Mouse (Mus musculus) kidney, adult 8-10 months (tissue): ENCODE measurements at regions not wholly inside any gene's neighbourhood (a gene's known extent, or its start where the extent isn't known, plus 50 kb on each side); places are given as distances from the start of the nearest gene placed in this dataset.

Source experiments
- DNase-seq, 2 experiments: peaks; one replicate each; pipeline ENCODE4 v3.0.0; 2022

GRCm38 (mm10) chr3:60138319-60138718 is 56.6 kb downstream of the Sucnr1 start:
- no peak for DNase-seq

- DNase-seq, result no peak
Measured at GRCm38 (mm10) chr3:60159865-60160264, 78.2 kb downstream of the Sucnr1 start.

GRCm38 (mm10) chr3:60167633-60168032 is 86.0 kb downstream of the Sucnr1 start:
- no peak for DNase-seq

GRCm38 (mm10) chr3:60168135-60168926 is 86.7 kb downstream of the Sucnr1 start:
- DNase-seq, result peak in 1 of 2 experiments; percentile 18

GRCm38 (mm10) chr3:60169606-60170005 is 87.9 kb downstream of the Sucnr1 start:
- no peak for DNase-seq

- DNase-seq, result no peak
Measured at GRCm38 (mm10) chr3:60184481-60184880, 102.8 kb downstream of the Sucnr1 start.

GRCm38 (mm10) chr3:60196031-60196430 is 114.4 kb downstream of the Sucnr1 start:
- DNase-seq, result no peak

- no peak for DNase-seq
Measured at GRCm38 (mm10) chr3:60207936-60208335, 126.3 kb downstream of the Sucnr1 start.

- no peak for DNase-seq
Measured at GRCm38 (mm10) chr3:60218938-60219337, 137.3 kb downstream of the Sucnr1 start.

GRCm38 (mm10) chr3:60240664-60241063 is 159.0 kb downstream of the Sucnr1 start:
- DNase-seq, result no peak

- DNase-seq, result no peak
Measured at GRCm38 (mm10) chr3:60266666-60267415, 185.2 kb downstream of the Sucnr1 start.

GRCm38 (mm10) chr3:60267416-60268174 is 185.9 kb downstream of the Sucnr1 start:
- peak in 1 of 2 experiments; percentile 17 for DNase-seq

- no peak for DNase-seq
Measured at GRCm38 (mm10) chr3:60270463-60270862, 188.8 kb downstream of the Sucnr1 start.

- DNase-seq, result no peak
Measured at GRCm38 (mm10) chr3:60273744-60274143, 192.1 kb downstream of the Sucnr1 start.

- no peak for DNase-seq
Measured at GRCm38 (mm10) chr3:60275249-60275838, 193.7 kb downstream of the Sucnr1 start.

GRCm38 (mm10) chr3:60277791-60278190 is 194.8 kb upstream of the Mbnl1 start:
- DNase-seq, result no peak

GRCm38 (mm10) chr3:60281229-60281628 is 191.4 kb upstream of the Mbnl1 start:
- DNase-seq, result no peak

GRCm38 (mm10) chr3:60281959-60282495 is 190.6 kb upstream of the Mbnl1 start:
- no peak for DNase-seq

GRCm38 (mm10) chr3:60292142-60292541 is 180.5 kb upstream of the Mbnl1 start:
- DNase-seq, result no peak

GRCm38 (mm10) chr3:60292940-60293339 is 179.7 kb upstream of the Mbnl1 start:
- DNase-seq, result no peak

- DNase-seq, result no peak
Measured at GRCm38 (mm10) chr3:60305399-60305798, 167.2 kb upstream of the Mbnl1 start.

GRCm38 (mm10) chr3:60310402-60310801 is 162.2 kb upstream of the Mbnl1 start:
- no peak for DNase-seq

GRCm38 (mm10) chr3:60311178-60311577 is 161.5 kb upstream of the Mbnl1 start:
- no peak for DNase-seq
